Mouse (Mus musculus): ENCODE data around the gene Dscaml1.

DNA sequence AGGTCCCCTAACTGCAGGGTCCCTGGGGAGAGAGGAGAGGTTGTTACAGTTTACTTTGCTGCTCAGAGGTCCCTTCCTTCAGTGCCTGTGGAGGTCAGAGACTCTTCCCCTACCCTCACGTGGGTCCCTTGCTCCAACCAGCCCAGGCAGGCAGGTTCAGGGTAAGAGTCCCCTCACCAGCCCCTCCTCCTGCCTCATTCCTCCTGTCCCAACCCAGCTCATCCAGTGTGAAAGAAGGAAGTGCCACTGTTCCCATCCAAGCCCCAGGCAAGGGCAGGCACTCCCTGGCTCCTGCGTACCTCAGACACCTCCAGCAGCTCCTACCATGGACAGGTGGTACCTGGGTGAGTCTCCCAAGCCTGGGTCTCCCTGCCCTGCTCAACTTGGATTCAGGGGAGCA, 23.5 kb upstream of the Dscaml1 start:
- peak; percentile 90 for TF ChIP-seq POLR2A (IDR thresholded peaks at IDR 0.05; ENCODE audit: low read depth, low read length)
- no peak for TF ChIP-seq CTCF (conservative IDR thresholded peaks at IDR 0.05; ENCODE audit: insufficient read depth, insufficient read length, low read depth, low read length)

Measured in kidney, adult 2 months (tissue).